Mouse (Mus musculus) mouse embryonic stem cell (cell line): ENCODE measurements around the gene Gm20481.
"Not testable (repeated sequence)": the region's sequence is repeated elsewhere in the genome, so short reads cannot be mapped to it uniquely, and the experiment has no call there.

ENCODE experiments used
- in situ Hi-C, 2 experiments: fragments of 300-500 bp; cut with MboI; formaldehyde crosslinking; loops; 1 replicate in 1 of 2; 3 replicates in 1 of 2; pipeline ENCODE4 v1.14.3; 2019 to 2020; ENCODE audit warnings: low sequenced_read_pairs in 2 of 2, low pct_unique_long_range_greater_than_20kb in 1 of 2, mixed read lengths in 1 of 2; ENCODE audit not compliant: unreplicated experiment in 1 of 2

The Gm20481 gene

GRCm38 (mm10) chr17:34969822-34970221, at the start of gene Gm20481:
Gm20481 (plus strand) TSS chr17:34969912.
- in situ Hi-C loops = not testable (repeated sequence)

DNA sequence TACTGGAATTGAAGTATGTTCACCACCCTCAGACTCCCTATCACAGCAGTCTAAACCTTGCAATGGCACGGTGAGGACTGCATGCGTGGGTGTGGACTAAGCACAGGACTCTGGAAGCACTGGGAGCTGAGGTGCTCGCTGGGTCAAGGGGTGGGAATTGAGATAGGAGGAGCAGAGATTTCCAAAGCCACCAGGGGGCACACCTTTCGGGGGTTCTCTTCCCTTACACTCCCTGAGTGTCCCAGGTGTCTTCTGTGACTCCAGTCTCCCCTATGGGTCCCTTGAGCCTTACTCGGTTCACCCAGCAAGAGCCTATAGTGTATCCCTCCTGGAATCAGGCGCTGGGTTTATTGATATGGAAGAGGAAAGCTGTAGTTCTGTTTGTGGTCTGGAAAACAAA, 46.8 kb upstream of the Gm20481 start:
- in situ Hi-C loops = no loop called here

DNA sequence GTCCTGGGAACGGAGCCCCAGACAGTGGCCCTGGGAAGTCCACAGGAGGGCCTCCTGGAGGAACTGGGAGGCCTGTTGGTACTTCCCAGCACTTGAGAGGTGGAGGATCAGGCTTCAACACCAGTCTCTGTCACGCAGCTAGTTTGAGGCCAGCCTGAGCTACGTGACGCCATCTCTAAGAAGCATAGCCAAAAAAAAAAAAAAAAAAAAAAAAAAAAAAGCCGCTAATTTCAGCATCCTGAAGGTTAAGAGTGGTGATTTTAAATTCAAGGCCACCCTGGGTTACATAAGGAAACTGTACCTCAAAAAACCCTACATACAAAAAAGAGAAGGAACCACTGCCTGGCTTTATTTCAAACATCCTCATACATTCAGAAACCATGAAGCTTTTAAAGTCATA, 45.5 kb upstream of the Gm20481 start:
- in situ Hi-C loops = no loop called here

DNA sequence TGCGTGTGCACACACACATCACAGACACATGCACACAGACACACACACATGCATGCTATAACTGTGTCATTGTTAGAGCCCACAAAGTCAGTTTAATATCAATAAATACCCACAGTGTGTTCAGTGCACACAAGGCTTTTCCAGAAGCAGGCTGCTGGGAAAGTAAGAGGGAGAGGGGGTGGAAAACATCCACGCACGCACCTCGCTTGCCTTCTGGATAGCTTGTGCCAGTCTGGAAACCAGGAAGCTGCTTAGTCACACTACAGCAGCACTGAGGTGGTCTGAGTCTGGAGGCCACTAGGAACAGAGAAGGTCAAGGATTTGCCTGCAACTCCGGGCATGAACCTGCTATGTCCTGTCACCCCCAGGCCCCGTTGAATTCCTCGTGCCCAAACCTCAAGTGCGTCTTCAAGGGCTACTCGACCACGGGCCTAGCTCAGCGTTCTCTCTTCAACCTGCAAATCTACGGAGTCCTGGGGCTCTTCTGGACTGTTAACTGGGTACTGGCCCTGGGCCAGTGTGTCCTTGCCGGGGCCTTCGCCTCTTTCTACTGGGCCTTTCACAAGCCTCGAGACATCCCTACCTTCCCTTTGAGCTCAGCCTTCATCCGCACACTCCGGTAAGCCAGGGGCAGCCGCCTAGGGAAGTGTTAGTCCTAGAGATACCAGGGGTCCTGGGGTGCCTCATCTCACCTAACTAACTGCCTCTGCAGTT, 42.2 kb upstream of the Gm20481 start:
- in situ Hi-C loops = loop anchor here in 1 of 2 experiments (25.0 kb wide), 1 partner anchor 215 kb away; no protein-coding TSS in a partner anchor

DNA sequence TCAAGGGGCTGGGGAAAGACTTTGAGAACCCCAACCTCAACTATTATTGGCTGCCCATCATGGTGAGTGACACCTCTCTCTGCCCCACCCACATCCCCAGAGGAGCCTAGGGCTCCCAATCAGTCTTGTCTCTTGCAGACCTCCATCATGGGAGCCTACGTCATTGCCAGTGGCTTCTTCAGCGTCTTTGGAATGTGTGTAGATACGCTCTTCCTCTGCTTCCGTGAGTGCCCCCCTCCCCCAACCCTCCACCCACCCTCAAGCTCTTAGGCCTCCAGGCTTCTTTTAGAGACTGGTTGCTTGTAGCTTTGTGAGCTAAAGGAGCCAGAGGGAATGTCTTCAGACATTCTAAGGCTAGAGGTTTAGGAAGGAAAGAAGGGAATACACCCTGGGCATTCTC, 40.9 kb upstream of the Gm20481 start:
- in situ Hi-C loops = loop anchor here in 1 of 2 experiments (25.0 kb wide), 1 partner anchor 217 kb away; no protein-coding TSS in a partner anchor

DNA sequence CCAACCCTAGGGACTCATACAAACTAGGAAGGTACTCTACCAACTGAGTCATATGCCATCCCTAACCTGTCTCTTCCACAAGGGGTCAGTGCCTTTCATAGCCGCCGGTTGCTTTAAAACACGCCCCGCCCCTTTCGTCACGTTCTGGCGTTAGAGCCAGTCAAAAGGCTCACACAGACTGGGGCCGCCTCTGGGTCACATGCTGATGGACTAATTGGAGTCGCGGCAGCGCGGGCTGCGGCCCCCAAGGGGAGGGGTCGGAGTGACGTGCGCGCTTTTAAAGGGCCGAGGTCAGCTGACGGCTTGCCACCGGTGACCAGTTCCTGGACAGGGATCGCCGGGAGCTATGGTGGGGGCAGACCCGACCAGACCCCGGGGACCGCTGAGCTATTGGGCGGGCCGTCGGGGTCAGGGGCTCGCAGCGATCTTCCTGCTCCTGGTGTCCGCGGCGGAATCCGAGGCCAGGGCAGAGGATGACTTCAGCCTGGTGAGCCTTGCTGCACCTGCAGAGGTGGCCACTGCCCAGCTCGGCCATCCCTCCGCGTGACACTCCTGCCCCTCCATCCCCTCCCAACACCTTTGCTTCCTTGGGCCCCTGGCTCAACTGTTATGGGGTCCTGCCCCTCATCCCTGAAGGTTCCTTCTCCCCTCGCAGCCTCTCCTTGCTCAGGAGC, 38.5 kb upstream of the Gm20481 start, which contains the start of gene Neu1:
Neu1 (plus strand) TSS at position 193 of the 674 bp plus-strand sequence.
- in situ Hi-C loops = loop anchor here in 1 of 2 experiments (25.0 kb wide), 1 partner anchor 219 kb away; no protein-coding TSS in a partner anchor

- in situ Hi-C loops = loop anchor here in 1 of 2 experiments (25.0 kb wide), 1 partner anchor 219 kb away; no protein-coding TSS in a partner anchor
Measured at GRCm38 (mm10) chr17:34931735-34932098, 38.0 kb upstream of the Gm20481 start.

DNA sequence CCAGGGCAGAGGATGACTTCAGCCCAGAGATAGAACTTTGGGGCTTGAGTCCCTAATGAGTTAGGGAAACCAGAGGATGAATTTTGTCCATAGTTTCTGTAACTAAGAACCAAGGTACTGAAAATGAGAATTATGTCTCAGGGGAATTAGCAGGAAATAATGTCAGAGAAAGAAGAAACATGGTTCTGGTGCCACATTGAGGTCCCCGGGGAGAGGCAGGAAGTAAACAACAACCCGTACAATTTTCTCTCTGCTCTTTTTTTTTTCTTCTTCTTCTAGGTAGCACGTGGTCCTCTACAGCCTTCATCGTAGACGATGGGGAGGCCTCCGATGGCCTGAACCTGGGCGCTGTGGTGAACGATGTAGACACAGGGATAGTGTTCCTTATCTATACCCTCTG, 37.4 kb upstream of the Gm20481 start:
- in situ Hi-C loops = loop anchor here in 1 of 2 experiments (25.0 kb wide), 1 partner anchor 220 kb away; no protein-coding TSS in a partner anchor

- in situ Hi-C loops = loop anchor here in 1 of 2 experiments (25.0 kb wide), 1 partner anchor 222 kb away; no protein-coding TSS in a partner anchor
Measured at GRCm38 (mm10) chr17:34934031-34934430, 35.7 kb upstream of the Gm20481 start.

DNA sequence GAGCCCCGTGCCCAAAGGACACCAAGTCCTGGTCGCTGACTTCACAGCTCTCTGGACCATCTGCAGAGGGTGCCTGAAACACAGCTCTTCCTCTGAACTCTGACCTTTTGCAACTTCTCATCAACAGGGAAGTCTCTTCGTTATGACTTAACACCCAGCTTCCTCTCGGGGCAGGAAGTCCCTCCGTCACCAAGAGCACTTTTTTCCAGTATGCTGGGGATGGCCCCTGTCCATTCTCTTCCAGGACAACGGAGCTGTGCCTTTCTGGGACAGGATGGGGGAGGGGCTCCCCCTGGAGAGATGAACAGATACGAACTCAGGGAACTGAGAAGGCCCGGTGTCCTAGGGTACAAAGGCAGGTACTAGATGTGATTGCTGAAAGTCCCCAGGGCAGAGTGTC, 34.9 kb upstream of the Gm20481 start:
- in situ Hi-C loops = loop anchor here in 1 of 2 experiments (25.0 kb wide), 1 partner anchor 223 kb away; no protein-coding TSS in a partner anchor

DNA sequence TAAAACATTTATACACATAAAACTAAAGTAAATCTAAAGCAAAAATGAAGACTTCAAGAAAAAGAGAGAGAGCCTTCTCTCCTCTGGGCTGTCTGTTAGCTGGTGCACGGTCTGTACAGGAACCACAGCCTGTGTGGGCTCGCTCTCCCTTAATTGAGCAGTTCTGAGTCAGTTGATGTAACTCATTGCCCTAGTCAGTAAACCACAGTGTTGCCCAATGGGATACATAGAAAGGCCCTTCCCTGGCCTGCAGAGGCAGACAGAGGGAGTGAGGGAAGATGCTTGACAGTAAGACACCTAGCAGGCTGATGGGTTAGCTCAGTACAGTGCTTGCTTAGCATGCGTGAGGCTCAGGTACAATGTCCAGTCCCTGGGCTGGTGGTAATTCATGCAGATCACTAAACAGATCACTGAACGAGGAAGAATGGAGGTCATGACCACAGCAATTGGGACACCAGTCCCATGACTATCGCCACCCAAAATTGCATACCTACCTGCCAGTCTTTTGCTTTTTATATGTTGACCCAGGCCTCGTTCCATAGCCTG, 31.7 kb upstream of the Gm20481 start:
- in situ Hi-C loops = loop anchor here in 1 of 2 experiments (25.0 kb wide), 1 partner anchor 226 kb away; no protein-coding TSS in a partner anchor

- in situ Hi-C loops = loop anchor here in 1 of 2 experiments (5.0 to 25.0 kb wide), 3 partner anchors 84 to 297 kb away; partner anchors contain the start of genes Atf6b and Fkbpl
Measured at GRCm38 (mm10) chr17:34941344-34942041, 28.2 kb upstream of the Gm20481 start.

DNA sequence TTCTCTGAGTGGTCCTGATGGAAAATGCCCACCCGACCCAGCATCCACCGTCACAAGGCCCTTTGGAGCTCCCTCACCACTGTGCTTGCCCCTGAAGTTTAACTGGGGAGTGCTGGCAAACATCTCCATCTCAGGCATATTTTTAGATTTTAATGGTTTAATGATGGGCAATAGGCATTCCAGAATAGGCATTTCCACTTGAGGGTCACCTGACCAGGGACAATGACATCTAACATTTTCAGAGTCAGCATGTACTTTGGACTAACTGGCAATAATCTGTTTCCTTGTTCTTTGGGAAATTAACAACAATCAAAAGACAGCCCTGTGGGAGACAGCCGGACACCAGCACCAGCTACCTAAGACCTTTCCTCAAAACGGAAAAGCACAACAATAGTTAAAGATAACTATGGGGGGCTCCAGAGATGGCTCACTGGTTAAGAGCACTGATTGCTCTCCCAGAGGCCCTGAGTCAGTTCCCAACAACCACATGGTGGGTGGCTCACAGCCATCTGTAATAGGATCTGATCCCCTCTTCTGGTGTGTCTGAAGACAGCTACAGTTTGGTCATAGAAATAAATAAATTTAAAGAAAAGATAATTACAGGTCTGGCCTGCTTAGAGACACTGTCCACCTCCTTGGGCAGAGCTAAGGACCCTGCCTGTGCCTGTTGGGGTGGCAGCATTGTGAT, 26.4 kb upstream of the Gm20481 start:
- in situ Hi-C loops = loop anchor here in 1 of 2 experiments (5.0 to 25.0 kb wide), 3 partner anchors 86 to 298 kb away; partner anchors contain the start of genes Atf6b and Fkbpl

GRCm38 (mm10) chr17:34944362-34944761, 25.4 kb upstream of the Gm20481 start:
- in situ Hi-C loops = loop anchor here in 1 of 2 experiments (5.0 to 25.0 kb wide), 3 partner anchors 87 to 300 kb away; partner anchors contain the start of genes Atf6b and Fkbpl

- in situ Hi-C loops = loop anchor here in 1 of 2 experiments (10.0 to 25.0 kb wide), 2 partner anchors 234 to 302 kb away; partner anchors contain the start of genes Atf6b and Fkbpl
Measured at GRCm38 (mm10) chr17:34946486-34947140, 23.1 kb upstream of the Gm20481 start.

- in situ Hi-C loops = loop anchor here in 1 of 2 experiments (10.0 to 25.0 kb wide), 2 partner anchors 235 to 303 kb away; partner anchors contain the start of genes Atf6b and Fkbpl
Measured at GRCm38 (mm10) chr17:34947606-34948005, 22.1 kb upstream of the Gm20481 start.
